Mouse (Mus musculus): ENCODE data around the gene Spata17. TPM values are rescaled to one million over a fixed set of nuclear protein-coding genes. Genes with fewer than 3 reads are reported as not detected.

The Spata17 gene
- polyA plus RNA-seq (2016; fragmentation: Nextera tagmentation; extraction: Ambion mirVana) = 0.32 and 0.35 TPM in 2 replicates

GRCm38 (mm10) chr1:187215181-187216116 lies at the start of gene Spata17, which contains the start of gene Gpatch2:
Gene Spata17 (minus strand): TSS chr1:187215465.
Gene Gpatch2 (plus strand): TSS chr1:187215508.
- Histone ChIP-seq H3K4me3 (peak within 1 kb of the TSS; percentile 83), H3K27ac (peak within 1 kb of the TSS; percentile 42), H3K27me3 (replicated peaks) (no peaks in the 10 kb centered on the region), H3K4me1 (peaks cover 19% of the 10 kb centered on the region), H3K4me2 (peak within 1 kb of the TSS; percentile 81), H3K9me3 (replicated peaks) (no peaks in the 10 kb centered on the region), H3K9ac (peak within 1 kb of the TSS; percentile 85), H3K36me3 (no peaks in the 10 kb centered on the region)
- under 1% methylated on average over 58 of the region's 58 CpGs for WGBS (ENCODE audit: insufficient replicate concordance)
- peak; percentile 92 for ATAC-seq

- WGBS (ENCODE audit: insufficient replicate concordance) = 79% methylated on average over 4 of the region's 4 CpGs
- Histone ChIP-seq H3K27me3 (replicated peaks) (no peaks in the 10 kb centered on the region), H3K27ac (no peak overlapping the region), H3K4me1 (no peaks in the 10 kb centered on the region), H3K9ac (no peak overlapping the region), H3K4me2 (no peak overlapping the region), H3K9me3 (replicated peaks) (no peaks in the 10 kb centered on the region), H3K4me3 (no peak overlapping the region), H3K36me3 (no peaks in the 10 kb centered on the region)
- ATAC-seq = no peak
These were observed 43.5 kb upstream of the Spata17 start for GRCm38 (mm10) chr1:187258756-187259155.

GRCm38 (mm10) chr1:187250741-187251262 lies 35.5 kb upstream of the Spata17 start:
- H3K9me3 ChIP-seq (replicated peaks) = no peaks in the 10 kb centered on the region
- no peak overlapping the region for H3K9ac ChIP-seq
- H3K27me3 ChIP-seq (replicated peaks) = no peaks in the 10 kb centered on the region
- no peaks in the 10 kb centered on the region for H3K36me3 ChIP-seq
- ATAC-seq = no peak
- no peak overlapping the region for H3K27ac ChIP-seq
- no peak overlapping the region for H3K4me3 ChIP-seq
- 59% methylated on average over 1 of the region's 1 CpGs for WGBS (ENCODE audit: insufficient replicate concordance)
- H3K4me1 ChIP-seq = no peaks in the 10 kb centered on the region
- no peak overlapping the region for H3K4me2 ChIP-seq

- H3K4me2 ChIP-seq = no peak overlapping the region
- 77% methylated on average over 5 of the region's 5 CpGs for WGBS (ENCODE audit: insufficient replicate concordance)
- no peaks in the 10 kb centered on the region for H3K4me1 ChIP-seq
- H3K27ac ChIP-seq = no peak overlapping the region
- H3K9me3 ChIP-seq (replicated peaks) = no peaks in the 10 kb centered on the region
- no peak for ATAC-seq
- H3K4me3 ChIP-seq = no peak overlapping the region
- H3K9ac ChIP-seq = no peak overlapping the region
- H3K36me3 ChIP-seq = no peaks in the 10 kb centered on the region
- no peaks in the 10 kb centered on the region for H3K27me3 ChIP-seq (replicated peaks)
These were observed 29.5 kb upstream of the Spata17 start for GRCm38 (mm10) chr1:187244734-187245133.

GRCm38 (mm10) chr1:187241329-187241728 lies 26.1 kb upstream of the Spata17 start:
- WGBS (ENCODE audit: insufficient replicate concordance) = 66% methylated on average over 5 of the region's 5 CpGs
- Histone ChIP-seq H3K27me3 (replicated peaks) (no peaks in the 10 kb centered on the region), H3K4me1 (no peaks in the 10 kb centered on the region), H3K27ac (no peak overlapping the region), H3K4me2 (no peak overlapping the region), H3K9ac (no peak overlapping the region), H3K36me3 (peaks cover 4% of the 10 kb centered on the region; the same call in 1 of the 2 replicates), H3K4me3 (no peak overlapping the region), H3K9me3 (replicated peaks) (no peaks in the 10 kb centered on the region)
- no peak for ATAC-seq

GRCm38 (mm10) chr1:187240304-187240703 lies 25.0 kb upstream of the Spata17 start:
- no peaks in the 10 kb centered on the region for H3K27me3 ChIP-seq (replicated peaks)
- no peaks in the 10 kb centered on the region for H3K9me3 ChIP-seq (replicated peaks)
- no peak overlapping the region for H3K27ac ChIP-seq
- no peak overlapping the region for H3K4me2 ChIP-seq
- WGBS (ENCODE audit: insufficient replicate concordance) = 84% methylated on average over 3 of the region's 3 CpGs
- no peak overlapping the region for H3K4me3 ChIP-seq
- H3K36me3 ChIP-seq = peaks cover 6% of the 10 kb centered on the region; the same call in 1 of the 2 replicates
- ATAC-seq = no peak
- no peaks in the 10 kb centered on the region for H3K4me1 ChIP-seq
- no peak overlapping the region for H3K9ac ChIP-seq

- no peak overlapping the region for H3K27ac ChIP-seq
- H3K36me3 ChIP-seq = peaks cover 16% of the 10 kb centered on the region
- H3K4me2 ChIP-seq = no peak overlapping the region
- 80% methylated on average over 4 of the region's 4 CpGs for WGBS (ENCODE audit: insufficient replicate concordance)
- H3K4me3 ChIP-seq = no peak overlapping the region
- no peak overlapping the region for H3K9ac ChIP-seq
- ATAC-seq = no peak
- H3K4me1 ChIP-seq = no peaks in the 10 kb centered on the region
- no peaks in the 10 kb centered on the region for H3K27me3 ChIP-seq (replicated peaks)
- no peaks in the 10 kb centered on the region for H3K9me3 ChIP-seq (replicated peaks)
These were observed 22.8 kb upstream of the Spata17 start for GRCm38 (mm10) chr1:187238061-187238460.

GRCm38 (mm10) chr1:187236296-187236695 lies 21.0 kb upstream of the Spata17 start:
- no peak overlapping the region for H3K4me3 ChIP-seq
- WGBS (ENCODE audit: insufficient replicate concordance) = 86% methylated on average over 6 of the region's 6 CpGs

GRCm38 (mm10) chr1:187235161-187235560 lies 19.9 kb upstream of the Spata17 start:
- H3K36me3 ChIP-seq = peaks cover 30% of the 10 kb centered on the region
- no peak overlapping the region for H3K9ac ChIP-seq
- H3K4me1 ChIP-seq = no peaks in the 10 kb centered on the region
- H3K27me3 ChIP-seq (replicated peaks) = no peaks in the 10 kb centered on the region
- no peak for ATAC-seq
- H3K27ac ChIP-seq = no peak overlapping the region
- H3K4me2 ChIP-seq = no peak overlapping the region
- no peaks in the 10 kb centered on the region for H3K9me3 ChIP-seq (replicated peaks)
- no peak overlapping the region for H3K4me3 ChIP-seq
- 76% methylated on average over 3 of the region's 3 CpGs for WGBS (ENCODE audit: insufficient replicate concordance)

More at GRCm38 (mm10) chr1:187236296-187236695, 21.0 kb upstream of the Spata17 start:
- ATAC-seq = no peak
- no peak overlapping the region for H3K9ac ChIP-seq
- no peaks in the 10 kb centered on the region for H3K27me3 ChIP-seq (replicated peaks)
- H3K9me3 ChIP-seq (replicated peaks) = no peaks in the 10 kb centered on the region
- no peak overlapping the region for H3K4me2 ChIP-seq
- H3K4me1 ChIP-seq = no peaks in the 10 kb centered on the region
- no peak overlapping the region for H3K27ac ChIP-seq
- H3K36me3 ChIP-seq = peaks cover 25% of the 10 kb centered on the region

GRCm38 (mm10) chr1:187232996-187233615 lies 17.8 kb upstream of the Spata17 start:
- 74% methylated on average over 7 of the region's 7 CpGs for WGBS (ENCODE audit: insufficient replicate concordance)
- Histone ChIP-seq H3K4me2 (no peak overlapping the region), H3K36me3 (peaks cover 40% of the 10 kb centered on the region), H3K9me3 (replicated peaks) (no peaks in the 10 kb centered on the region), H3K27me3 (replicated peaks) (no peaks in the 10 kb centered on the region), H3K4me3 (no peak overlapping the region), H3K27ac (no peak overlapping the region), H3K9ac (no peak overlapping the region), H3K4me1 (no peaks in the 10 kb centered on the region)
- ATAC-seq = no peak

GRCm38 (mm10) chr1:187232196-187232955 lies 17.1 kb upstream of the Spata17 start:
- no peak overlapping the region for H3K27ac ChIP-seq
- H3K9ac ChIP-seq = no peak overlapping the region
- no peak overlapping the region for H3K4me2 ChIP-seq
- H3K4me1 ChIP-seq = 0 out of 2 replicates have a peak, but pooled peaks cover 6% of the 10 kb centered on the region
- peaks cover 42% of the 10 kb centered on the region for H3K36me3 ChIP-seq
- no peak for ATAC-seq
- no peaks in the 10 kb centered on the region for H3K27me3 ChIP-seq (replicated peaks)
- 82% methylated on average over 14 of the region's 14 CpGs for WGBS (ENCODE audit: insufficient replicate concordance)
- H3K9me3 ChIP-seq (replicated peaks) = no peaks in the 10 kb centered on the region
- no peak overlapping the region for H3K4me3 ChIP-seq
